Comparison of ENCODE assay signal across 8 mouse cellular contexts in genomic region chr17:56036176-56036900, GRCm38 (mm10). TPM values are rescaled to one million over a fixed set of nuclear protein-coding genes. Genes with fewer than 3 reads are reported as not detected.
A peak's percentile ranks its signal among the peaks of the same experiment; 100 is the strongest.
DNase-seq lines count a peak whose midpoint lies in the region; ATAC-seq lines count a peak whose summit lies in the region.

Gene Sh3gl1 (minus strand): TSS chr17:56036635.

- DNase-seq in adrenal gland, adult 18-20 months (ENCODE audit: low spot score in 2 of 2): peak; percentile 100
- DNase-seq in embryo, embryonic 11 days: peak; percentile 99
- peak; percentile 98 for DNase-seq in gastrocnemius, postnatal 25 days
- DNase-seq in intestine, embryonic 14.5 days (ENCODE audit: low spot score): peak; percentile 98
- DNase-seq in left cerebral cortex, postnatal 14 days (ENCODE audit: low spot score in 2 of 2): peak; percentile 99
- peak; percentile 99 for DNase-seq in mesoderm, embryonic 11.5 days (ENCODE audit: low read depth, low spot score)
- DNase-seq in right cerebral cortex, postnatal 36 days (ENCODE audit: low spot score in 2 of 2): peak; percentile 98
- peak; percentile 97 for DNase-seq in yolk sac, embryonic 10.5 days (ENCODE audit: low spot score)

- peak; percentile 85 for ATAC-seq in intestine, embryonic 14.5 days (replicated peaks; ENCODE audit: low FRiP score, low TSS enrichment, low read depth)

- no peaks in the 10 kb centered on the region for H3K27me3 ChIP-seq in intestine, embryonic 14.5 days (replicated peaks; ENCODE audit: control insufficient read depth, insufficient read depth, low read length)

- H3K36me3 ChIP-seq in intestine, embryonic 14.5 days (ENCODE audit: control insufficient read depth, insufficient read depth, low read length): peaks cover 12% of the 10 kb centered on the region; the same call in 1 of the 2 replicates

- H3K4me3 ChIP-seq in intestine, embryonic 14.5 days (ENCODE audit: low read depth, low read length): peak within 1 kb of the TSS; percentile 70

- intact Hi-C loops in left cerebral cortex, postnatal 14 days (cut with DNase I): no loop called here

- H3K27ac ChIP-seq in intestine, embryonic 14.5 days (ENCODE audit: low read depth): peak within 1 kb of the TSS; percentile 73

- H3K4me2 ChIP-seq in intestine, embryonic 14.5 days (ENCODE audit: low read length): peak within 1 kb of the TSS; percentile 75

- under 1% methylated on average over 73 of the region's 74 CpGs for WGBS in intestine, embryonic 14.5 days

- H3K9ac ChIP-seq in intestine, embryonic 14.5 days (ENCODE audit: low read length): peak within 1 kb of the TSS; percentile 90

- H3K4me1 ChIP-seq in intestine, embryonic 14.5 days (replicated peaks; ENCODE audit: control insufficient read depth, insufficient read depth, low read length): peaks cover 32% of the 10 kb centered on the region

- H3K9me3 ChIP-seq in intestine, embryonic 14.5 days (ENCODE audit: control insufficient read depth, low read length): no peaks in the 10 kb centered on the region

RNA-seq across cellular contexts. Expression of gene Sh3gl1, which starts in this region (rescaled TPM):
- total RNA-seq in adrenal gland, adult 18-20 months (2021): 10 to 100 TPM; 38.3 to 39.0 TPM
- 10 to 100 TPM; 10.8 to 12.4 TPM for total RNA-seq in gastrocnemius, postnatal 25 days (2021)
- polyA plus RNA-seq in intestine, embryonic 14.5 days (2014; fragmentation: Nextera tagmentation; extraction: Ambion mirVana): 124 and 129 TPM in 2 replicates
- 10 to 100 TPM; 51.4 to 57.8 TPM for total RNA-seq in left cerebral cortex, postnatal 14 days (2021)

Comparison
In these comparisons a context has a peak if more than half of its experiments do, and no peak if none do; other contexts are left out.
1. Peak in every context shown above with its lines: DNase-seq, ATAC-seq, H3K4me3 ChIP-seq and H3K27ac ChIP-seq.